Mouse (Mus musculus) forebrain, embryonic 14.5 days (tissue): ENCODE measurements around the gene D16Ertd472e. TPM values are rescaled to one million over a fixed set of nuclear protein-coding genes. Genes with fewer than 3 reads are reported as not detected.

Experiments used
- ATAC-seq: fragments of 200-750 bp; cut with Nextera tagmentation; 2 replicates; pipeline ENCODE4 v1.8.0; 2017; ENCODE audit warnings: mild to moderate bottlenecking, moderate library complexity
- DNase-seq: peaks from one replicate; pipeline ENCODE4 v3.0.0-alpha.2; 2015; ENCODE audit warnings: low spot score
- H3K27ac ChIP-seq: fragments of 300-500 bp; sonication (generic); 2 replicates; pipeline ENCODE4 v1.5.1; 2014; ENCODE audit warnings: low read depth, mild to moderate bottlenecking, control low read depth, low read length, moderate library complexity
- H3K27me3 ChIP-seq: fragments of 300-500 bp; sonication (generic); replicated peaks from 2 replicates; pipeline ENCODE4 v1.6.1; 2014; ENCODE audit warnings: low read length, control low read depth, mixed read lengths; ENCODE audit not compliant: control insufficient read depth, insufficient read depth
- H3K36me3 ChIP-seq: fragments of 300-500 bp; sonication (generic); 2 replicates; pipeline ENCODE4 v1.6.1; 2014; ENCODE audit warnings: low read length, control low read depth; ENCODE audit not compliant: control insufficient read depth, insufficient read depth
- H3K4me1 ChIP-seq: fragments of 300-500 bp; sonication (generic); 2 replicates; pipeline ENCODE4 v1.6.1; 2014; ENCODE audit warnings: antibody characterized with exemption, low read length, control low read depth; ENCODE audit not compliant: control insufficient read depth, insufficient read depth
- H3K4me2 ChIP-seq: fragments of 300-500 bp; sonication (generic); 2 replicates; pipeline ENCODE4 v1.6.1; 2014; ENCODE audit warnings: mild to moderate bottlenecking, control low read depth, low read length
- H3K4me3 ChIP-seq: fragments of 300-500 bp; sonication (generic); 2 replicates; pipeline ENCODE4 v1.5.1; 2014; ENCODE audit warnings: low read depth, low read length, control low read depth
- H3K9ac ChIP-seq: fragments of 300-500 bp; sonication (generic); 2 replicates; pipeline ENCODE4 v1.6.1; 2014; ENCODE audit warnings: mild to moderate bottlenecking, low read length, control low read depth, moderate library complexity
- H3K9me3 ChIP-seq: fragments of 300-500 bp; sonication (generic); replicated peaks from 2 replicates; pipeline ENCODE4 v1.6.1; 2016; ENCODE audit warnings: low read length, control low read depth, mixed read lengths; ENCODE audit not compliant: control insufficient read depth
- WGBS: fragments of 180-500 bp; shearing (Covaris S2); extraction: QIAGEN DNeasy Blood & Tissue Kit; methylation state at CpG from one replicate; pipeline ENCODE4 v1.1.7; 2014; 5-methylcytosine and 5-hydroxymethylcytosine counted together
- polyA plus RNA-seq: library from polyadenylated mRNA; unstranded; fragments of >200 nt; fragmentation: Nextera tagmentation; extraction: Ambion mirVana; gene quantifications from 2 replicates; pipeline ENCODE4 v1.2.1, GENCODE M21; 2014

D16Ertd472e gene
- polyA plus RNA-seq, 1 experiment from 2014 or later: 7.3 TPM

GRCm38 (mm10) chr16:78591130-78591529 is 14.6 kb upstream of the D16Ertd472e start:
- H3K27ac ChIP-seq: no peak overlapping the region
- H3K9me3 ChIP-seq: no peaks in the 10 kb centered on the region
- no peak for DNase-seq
- no peak for ATAC-seq
- no peak overlapping the region for H3K4me2 ChIP-seq
- H3K36me3 ChIP-seq: no peaks in the 10 kb centered on the region
- H3K9ac ChIP-seq: no peak overlapping the region
- WGBS: 94% methylated on average over 6 of the region's 6 CpGs
- H3K4me3 ChIP-seq: no peak overlapping the region
- no peaks in the 10 kb centered on the region for H3K27me3 ChIP-seq
- no peaks in the 10 kb centered on the region for H3K4me1 ChIP-seq

- no peaks in the 10 kb centered on the region for H3K27me3 ChIP-seq
- no peaks in the 10 kb centered on the region for H3K9me3 ChIP-seq
- H3K27ac ChIP-seq: no peak overlapping the region
- H3K36me3 ChIP-seq: no peaks in the 10 kb centered on the region
- DNase-seq (no peak), ATAC-seq (no peak)
- no peaks in the 10 kb centered on the region for H3K4me1 ChIP-seq
- H3K9ac ChIP-seq: no peak overlapping the region
- H3K4me3 ChIP-seq: no peak overlapping the region
- WGBS: 88% methylated on average over 2 of the region's 2 CpGs
- no peak overlapping the region for H3K4me2 ChIP-seq
These were observed 12.3 kb upstream of the D16Ertd472e start for GRCm38 (mm10) chr16:78588821-78589220.

- WGBS: 68% methylated on average over 7 of the region's 7 CpGs
These were observed 10.1 kb upstream of the D16Ertd472e start for GRCm38 (mm10) chr16:78586621-78587020.

GRCm38 (mm10) chr16:78585664-78586397 is 9.3 kb upstream of the D16Ertd472e start:
- ATAC-seq: no peak
- Histone ChIP-seq H3K4me1 (no peaks in the 10 kb centered on the region), H3K27me3 (no peaks in the 10 kb centered on the region), H3K4me2 (no peak overlapping the region), H3K9me3 (no peaks in the 10 kb centered on the region), H3K9ac (no peak overlapping the region), H3K36me3 (no peaks in the 10 kb centered on the region), H3K27ac (no peak overlapping the region), H3K4me3 (no peak overlapping the region)
- no peak for DNase-seq
- WGBS: 91% methylated on average over 11 of the region's 11 CpGs

More at GRCm38 (mm10) chr16:78586621-78587020, 10.1 kb upstream of the D16Ertd472e start:
- Histone ChIP-seq H3K4me2 (no peak overlapping the region), H3K9me3 (no peaks in the 10 kb centered on the region), H3K27ac (no peak overlapping the region), H3K9ac (no peak overlapping the region), H3K4me1 (no peaks in the 10 kb centered on the region), H3K27me3 (no peaks in the 10 kb centered on the region), H3K4me3 (no peak overlapping the region), H3K36me3 (no peaks in the 10 kb centered on the region)
- no peak for DNase-seq
- no peak for ATAC-seq

GRCm38 (mm10) chr16:78585163-78585562 is 8.7 kb upstream of the D16Ertd472e start:
- no peak overlapping the region for H3K9ac ChIP-seq
- DNase-seq (no peak), ATAC-seq (no peak)
- no peak overlapping the region for H3K27ac ChIP-seq
- no peak overlapping the region for H3K4me3 ChIP-seq
- no peaks in the 10 kb centered on the region for H3K36me3 ChIP-seq
- H3K4me2 ChIP-seq: no peak overlapping the region
- H3K27me3 ChIP-seq: no peaks in the 10 kb centered on the region
- no peaks in the 10 kb centered on the region for H3K4me1 ChIP-seq
- WGBS: 91% methylated on average over 4 of the region's 4 CpGs
- no peaks in the 10 kb centered on the region for H3K9me3 ChIP-seq

GRCm38 (mm10) chr16:78583968-78584367 is 7.5 kb upstream of the D16Ertd472e start:
- Histone ChIP-seq H3K27ac (no peak overlapping the region), H3K4me1 (no peaks in the 10 kb centered on the region), H3K4me2 (no peak overlapping the region), H3K9ac (no peak overlapping the region), H3K27me3 (no peaks in the 10 kb centered on the region), H3K4me3 (no peak overlapping the region), H3K36me3 (no peaks in the 10 kb centered on the region), H3K9me3 (no peaks in the 10 kb centered on the region)
- DNase-seq (no peak), ATAC-seq (no peak)
- 94% methylated on average over 4 of the region's 4 CpGs for WGBS

- no peak overlapping the region for H3K27ac ChIP-seq
- DNase-seq (no peak), ATAC-seq (no peak)
- H3K27me3 ChIP-seq: no peaks in the 10 kb centered on the region
- 0 out of 2 replicates have a peak, but pooled peaks cover 2% of the 10 kb centered on the region for H3K4me1 ChIP-seq
- H3K4me3 ChIP-seq: no peak overlapping the region
- no peaks in the 10 kb centered on the region for H3K9me3 ChIP-seq
- no peak overlapping the region for H3K9ac ChIP-seq
- H3K4me2 ChIP-seq: no peak overlapping the region
- H3K36me3 ChIP-seq: no peaks in the 10 kb centered on the region
- WGBS: 90% methylated on average over 7 of the region's 7 CpGs
These were observed 3.9 kb upstream of the D16Ertd472e start for GRCm38 (mm10) chr16:78580387-78580786.

- Histone ChIP-seq H3K27ac (no peak overlapping the region), H3K27me3 (no peaks in the 10 kb centered on the region), H3K9me3 (no peaks in the 10 kb centered on the region), H3K9ac (no peak overlapping the region), H3K4me3 (no peak overlapping the region), H3K36me3 (no peaks in the 10 kb centered on the region), H3K4me1 (peaks cover 10% of the 10 kb centered on the region), H3K4me2 (no peak overlapping the region)
- ATAC-seq (no peak), DNase-seq (no peak)
- WGBS: 96% methylated on average over 4 of the region's 4 CpGs
These were observed 2.9 kb upstream of the D16Ertd472e start for GRCm38 (mm10) chr16:78579386-78579785.

GRCm38 (mm10) chr16:78577085-78577671 is 670 bp upstream of the D16Ertd472e start:
- Histone ChIP-seq H3K27ac (no peak overlapping the region), H3K4me3 (peak overlapping the region; percentile 69), H3K9me3 (no peaks in the 10 kb centered on the region), H3K27me3 (no peaks in the 10 kb centered on the region), H3K36me3 (no peaks in the 10 kb centered on the region), H3K4me1 (peaks cover 20% of the 10 kb centered on the region), H3K9ac (peak overlapping the region; percentile 82), H3K4me2 (peak overlapping the region; percentile 72)
- peak; percentile 2 for ATAC-seq
- 22% methylated on average over 14 of the region's 14 CpGs for WGBS
- DNase-seq: no peak
